Mouse (Mus musculus) forebrain, embryonic 10.5 days (tissue): Measurements from ENCODE around the gene Pacsin2. TPM values are rescaled to one million over a fixed set of nuclear protein-coding genes. Genes with fewer than 3 reads are reported as not detected.
"Not testable (repeated sequence)": the region's sequence is repeated elsewhere in the genome, so short reads cannot be mapped to it uniquely, and the experiment has no call there.

Experiments used
- DNase-seq: peaks from one replicate; pipeline ENCODE4 v3.0.0-alpha.2; 2017; ENCODE audit warnings: low spot score; ENCODE audit errors: extremely low spot score
- H3K27ac ChIP-seq: fragments of 300-500 bp; sonication (generic); 2 replicates; pipeline ENCODE4 v1.5.1; 2016; ENCODE audit warnings: mild to moderate bottlenecking
- H3K27me3 ChIP-seq: fragments of 300-500 bp; sonication (generic); 2 replicates; pipeline ENCODE4 v1.6.1; 2016; ENCODE audit warnings: mild to moderate bottlenecking; ENCODE audit not compliant: poor library complexity, severe bottlenecking
- H3K36me3 ChIP-seq: fragments of 300-500 bp; sonication (generic); replicated peaks from 2 replicates; pipeline ENCODE4 v1.6.1; 2016; ENCODE audit warnings: mild to moderate bottlenecking, moderate library complexity
- H3K4me1 ChIP-seq: fragments of 300-500 bp; sonication (generic); 2 replicates; pipeline ENCODE4 v1.6.1; 2016
- H3K4me3 ChIP-seq: fragments of 300-500 bp; sonication (generic); 2 replicates; pipeline ENCODE4 v1.5.1; 2016; ENCODE audit warnings: mild to moderate bottlenecking, moderate library complexity
- H3K9me3 ChIP-seq: fragments of 300-500 bp; sonication (generic); 2 replicates; pipeline ENCODE4 v1.6.1; 2016; ENCODE audit warnings: mild to moderate bottlenecking, moderate library complexity
- WGBS: fragments of 180-500 bp; shearing (Covaris S2); methylation state at CpG from one replicate; pipeline ENCODE4 v1.1.7; 2016; 5-methylcytosine and 5-hydroxymethylcytosine counted together
- polyA plus RNA-seq: library from polyadenylated mRNA; unstranded; fragments of >200 nt; fragmentation: Nextera tagmentation; extraction: Ambion mirVana; gene quantifications from 2 replicates; pipeline ENCODE4 v1.2.1, GENCODE M21; 2016

Gene Pacsin2
- polyA plus RNA-seq, result 55.4 and 57.8 TPM in 2 replicates

- H3K27me3 ChIP-seq, result no peaks in the 10 kb centered on the region
- no peaks in the 10 kb centered on the region; the same call in 1 of the 2 replicates for H3K36me3 ChIP-seq
- under 1% methylated on average over 87 of the region's 88 CpGs for WGBS
- peak; percentile 98 for DNase-seq
- peak within 1 kb of the TSS; percentile 87 for H3K4me3 ChIP-seq
- peak within 1 kb of the TSS; percentile 92 for H3K27ac ChIP-seq
- H3K9me3 ChIP-seq, result no peaks in the 10 kb centered on the region
- H3K4me1 ChIP-seq, result peaks cover 25% of the 10 kb centered on the region
These were observed at the start of gene Pacsin2 for GRCm38 (mm10) chr15:83464083-83464904. Pacsin2 (minus strand) TSS chr15:83464606.

DNA sequence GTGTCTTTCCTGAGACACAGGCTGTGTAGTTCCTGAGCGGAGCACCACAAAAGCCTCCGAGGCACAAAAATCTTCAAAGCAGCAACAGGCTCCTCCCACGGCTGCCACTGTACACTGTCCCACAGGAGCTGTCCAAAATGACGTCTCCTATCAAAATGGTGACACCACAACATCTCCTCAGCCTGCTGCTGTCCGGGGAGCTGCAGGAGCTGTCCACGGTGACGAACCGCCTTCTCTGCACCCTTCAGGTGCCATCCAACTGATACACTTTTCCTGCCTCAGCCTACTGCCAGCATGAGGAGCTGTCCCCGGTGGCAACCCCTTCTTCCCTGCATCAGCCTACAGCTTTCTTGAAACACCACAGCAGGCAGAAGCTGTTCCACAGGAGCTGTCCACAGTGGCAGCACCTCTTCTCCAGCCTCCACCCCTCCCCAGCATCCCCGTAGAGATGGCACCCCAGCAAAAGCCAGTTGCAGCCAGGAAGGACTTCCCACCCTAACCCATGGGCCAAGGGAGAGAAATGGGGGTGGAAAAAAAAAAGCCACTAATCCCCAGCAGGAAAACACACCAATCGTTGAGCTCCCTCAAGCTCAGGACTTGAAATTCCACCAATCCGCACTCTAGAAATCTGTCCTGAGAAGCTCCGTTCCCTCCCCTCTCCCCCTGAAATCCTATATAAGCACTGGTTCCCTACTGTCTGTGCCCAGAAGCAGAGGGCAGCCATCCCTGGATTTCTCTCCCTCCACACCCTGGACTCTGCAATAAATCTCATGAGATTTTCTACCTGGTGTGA lies 48.3 kb upstream of the Pacsin2 start:
- WGBS, result 85% methylated on average over 13 of the region's 13 CpGs
- DNase-seq, result no peak
- Histone ChIP-seq H3K9me3 (no peaks in the 10 kb centered on the region), H3K36me3 (no peaks in the 10 kb centered on the region), H3K27ac (no peak overlapping the region), H3K4me1 (peaks cover 14% of the 10 kb centered on the region), H3K27me3 (no peaks in the 10 kb centered on the region), H3K4me3 (no peak overlapping the region)

DNA sequence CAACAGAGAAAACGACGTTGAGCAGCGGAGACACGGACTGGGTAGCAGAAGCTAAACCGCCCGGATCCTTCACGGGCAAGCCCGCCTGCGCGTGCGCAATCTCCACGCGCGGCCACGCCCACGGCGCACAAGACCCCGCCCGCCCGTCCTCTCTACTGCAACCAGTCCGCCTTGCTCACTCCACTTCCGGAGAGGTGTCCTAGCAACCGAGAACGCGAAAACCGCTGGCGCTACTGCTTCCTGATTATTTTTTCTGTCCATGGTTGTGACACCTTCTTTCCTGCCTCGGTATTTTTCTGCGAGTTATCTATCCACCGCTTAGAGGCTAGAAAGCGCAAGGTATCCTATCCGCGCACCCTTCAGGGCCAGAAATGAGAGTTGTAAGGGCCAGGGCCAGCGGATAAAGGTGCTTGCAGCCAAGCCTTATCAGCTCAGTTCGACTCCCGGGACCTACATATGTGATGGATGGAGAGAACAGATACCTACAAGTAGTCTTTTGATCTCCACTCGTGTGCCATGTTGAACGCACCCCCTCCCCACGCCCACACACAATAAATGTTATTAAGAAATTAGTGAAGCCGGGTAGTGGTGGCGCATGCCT lies 46.5 kb upstream of the Pacsin2 start, which contains the start of gene Ttll1:
Ttll1 (minus strand) TSS at position 89 of the 601 bp plus-strand sequence.
- Histone ChIP-seq H3K27me3 (no peaks in the 10 kb centered on the region), H3K27ac (peak within 1 kb of the TSS; percentile 87), H3K4me3 (peak within 1 kb of the TSS; percentile 73), H3K9me3 (no peaks in the 10 kb centered on the region), H3K36me3 (no peaks in the 10 kb centered on the region), H3K4me1 (peaks cover 14% of the 10 kb centered on the region)
- WGBS, result 12% methylated on average over 41 of the region's 41 CpGs
- peak; percentile 93 for DNase-seq

DNA sequence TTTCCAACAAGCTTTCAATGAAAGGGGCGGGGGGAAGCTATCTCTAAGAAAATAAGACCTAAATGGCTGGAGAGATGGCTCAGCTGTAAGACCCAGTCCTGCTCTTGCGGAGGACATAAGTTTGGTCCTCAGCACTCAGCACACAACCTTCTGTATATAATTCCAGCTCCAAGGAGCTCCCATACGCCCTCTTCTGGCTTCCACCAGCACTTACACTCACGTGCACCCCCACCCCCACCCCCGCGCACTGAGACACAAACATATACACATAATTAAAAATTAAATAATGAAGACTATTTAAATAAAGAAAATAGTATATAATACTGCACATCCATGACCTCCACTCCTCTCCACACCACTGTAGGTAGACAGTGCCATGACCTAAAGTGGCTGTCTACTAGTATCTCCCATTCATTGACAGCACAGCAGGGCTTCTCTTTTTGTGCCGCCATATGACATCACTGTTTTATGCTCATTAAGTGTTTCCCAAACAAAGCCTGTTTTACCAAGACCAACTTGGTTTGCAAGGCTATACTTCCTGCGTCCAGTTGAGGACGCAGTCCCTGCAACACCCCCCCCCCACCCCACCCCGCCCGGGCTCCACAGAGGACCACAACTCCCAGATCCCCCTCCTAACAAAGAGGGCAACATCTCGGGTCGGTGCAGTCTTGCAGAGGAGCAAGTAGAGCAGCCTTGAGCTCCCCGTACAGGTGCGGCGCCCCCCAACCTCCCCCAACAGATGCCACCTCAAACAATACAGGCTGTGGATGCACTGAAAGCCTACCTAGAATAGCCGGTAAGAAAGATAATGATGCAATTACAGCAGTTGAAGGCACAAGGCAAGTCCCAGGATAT lies 45.8 kb upstream of the Pacsin2 start:
- Histone ChIP-seq H3K9me3 (no peaks in the 10 kb centered on the region), H3K4me1 (peaks cover 14% of the 10 kb centered on the region), H3K27me3 (no peaks in the 10 kb centered on the region), H3K36me3 (peaks cover 5% of the 10 kb centered on the region), H3K4me3 (peak overlapping the region; percentile 73), H3K27ac (peak overlapping the region; percentile 87)
- peak; percentile 25 for DNase-seq
- 25% methylated on average over 17 of the region's 17 CpGs for WGBS

- H3K4me1 ChIP-seq, H3K27ac ChIP-seq, H3K4me3 ChIP-seq, H3K9me3 ChIP-seq, DNase-seq, H3K27me3 ChIP-seq: not testable (repeated sequence)
- peaks cover 82% of the 10 kb centered on the region for H3K36me3 ChIP-seq
- 80% methylated on average over 6 of the region's 6 CpGs for WGBS
These were observed 37.1 kb upstream of the Pacsin2 start for GRCm38 (mm10) chr15:83501483-83501882.

DNA sequence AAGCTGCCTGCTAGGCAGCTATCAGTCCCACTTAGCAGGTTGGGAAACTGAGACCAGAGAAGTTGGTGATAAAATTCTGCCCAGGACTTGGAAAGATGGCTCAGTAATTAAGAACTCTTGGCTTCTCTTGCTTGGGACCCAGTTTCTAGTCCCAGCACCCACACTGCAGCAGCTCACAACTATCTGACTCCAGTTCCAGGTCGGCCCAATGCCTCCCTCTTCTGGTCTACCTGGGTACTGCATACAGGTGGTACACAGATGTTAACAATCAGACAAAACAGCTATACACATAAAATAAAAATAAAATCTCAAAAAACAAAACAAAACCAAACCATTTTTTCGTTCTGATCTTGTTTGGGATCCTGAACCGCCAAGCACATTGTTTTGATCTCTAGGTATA lies 35.9 kb upstream of the Pacsin2 start:
- Histone ChIP-seq H3K36me3 (peaks cover 91% of the 10 kb centered on the region), H3K4me3 (no peak overlapping the region), H3K27ac (no peak overlapping the region), H3K9me3 (no peaks in the 10 kb centered on the region), H3K27me3 (no peaks in the 10 kb centered on the region), H3K4me1 (no peaks in the 10 kb centered on the region)
- WGBS, result 61% methylated on average over 3 of the region's 3 CpGs
- no peak for DNase-seq

DNA sequence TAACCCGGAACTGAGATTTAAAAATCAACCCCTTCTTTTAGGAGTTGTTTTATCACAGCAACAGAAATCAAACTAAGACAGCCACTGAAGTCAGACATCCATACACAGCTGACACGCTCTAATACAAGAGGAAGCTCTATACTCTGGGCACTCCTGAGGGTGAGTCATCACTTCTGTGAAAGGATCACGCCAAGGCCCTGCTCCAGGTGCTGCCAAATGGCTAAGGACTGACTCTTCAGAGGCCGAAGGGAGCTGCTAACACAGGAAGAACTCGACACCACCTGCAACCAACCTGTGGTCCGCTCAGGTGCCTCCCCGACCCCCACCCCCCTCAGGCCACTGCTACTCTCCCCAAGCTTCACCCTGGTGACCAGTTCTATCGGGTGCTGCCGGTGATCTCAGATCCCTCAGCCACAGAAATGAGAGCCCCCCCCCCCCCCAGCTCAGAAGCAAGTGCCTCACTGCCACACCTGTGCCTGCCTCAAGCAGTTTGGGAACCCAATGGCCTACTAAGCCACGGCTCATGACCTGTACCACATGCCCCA lies 34.9 kb upstream of the Pacsin2 start:
- Histone ChIP-seq H3K27ac (no peak overlapping the region), H3K36me3 (peaks cover 91% of the 10 kb centered on the region), H3K4me3 (no peak overlapping the region), H3K27me3 (no peaks in the 10 kb centered on the region), H3K9me3 (no peaks in the 10 kb centered on the region), H3K4me1 (no peaks in the 10 kb centered on the region)
- 92% methylated on average over 10 of the region's 10 CpGs for WGBS
- no peak for DNase-seq

- H3K27me3 ChIP-seq, result no peaks in the 10 kb centered on the region
- no peak overlapping the region for H3K4me3 ChIP-seq
- WGBS, result 92% methylated on average over 6 of the region's 6 CpGs
- no peaks in the 10 kb centered on the region for H3K4me1 ChIP-seq
- DNase-seq, result no peak
- no peak overlapping the region for H3K27ac ChIP-seq
- peaks cover 92% of the 10 kb centered on the region for H3K36me3 ChIP-seq
- H3K9me3 ChIP-seq, result no peaks in the 10 kb centered on the region
These were observed 32.9 kb upstream of the Pacsin2 start for GRCm38 (mm10) chr15:83497299-83497698.

DNA sequence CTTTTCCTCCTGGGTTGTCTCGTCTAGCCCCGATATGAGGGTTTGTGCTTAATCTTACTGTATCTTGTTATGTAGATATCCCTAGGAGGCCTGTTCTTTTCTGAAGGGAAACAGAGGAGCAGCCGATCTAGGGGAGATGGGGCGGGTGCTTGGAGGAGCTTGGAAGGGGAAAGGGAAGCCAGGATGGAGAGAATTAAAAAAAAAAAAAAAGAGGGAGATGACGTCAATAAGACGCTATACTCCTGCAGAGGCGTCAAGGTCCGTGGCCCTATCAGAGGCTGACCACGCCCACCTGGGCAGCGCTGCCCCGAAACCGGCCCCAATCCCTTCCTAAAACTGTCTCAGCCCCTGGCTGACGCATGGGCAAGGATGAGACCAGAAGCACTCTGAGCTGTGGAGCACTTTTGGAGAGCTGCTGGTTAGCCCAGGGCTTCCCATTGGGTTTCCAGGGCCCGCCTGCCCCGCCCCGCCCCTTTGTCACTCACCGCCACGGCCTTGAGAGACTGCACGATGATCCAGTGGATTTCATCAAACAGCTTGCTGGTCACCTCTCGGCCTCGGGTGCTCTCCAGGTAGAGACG lies 31.5 kb upstream of the Pacsin2 start:
- peaks cover 91% of the 10 kb centered on the region for H3K36me3 ChIP-seq
- no peaks in the 10 kb centered on the region for H3K27me3 ChIP-seq
- no peak overlapping the region for H3K27ac ChIP-seq
- H3K4me1 ChIP-seq, result no peaks in the 10 kb centered on the region
- no peak for DNase-seq
- WGBS, result 64% methylated on average over 22 of the region's 22 CpGs
- no peaks in the 10 kb centered on the region for H3K9me3 ChIP-seq
- H3K4me3 ChIP-seq, result peak overlapping the region; percentile 22; the same call in 1 of the 2 replicates

- DNase-seq, result no peak
- Histone ChIP-seq H3K36me3 (peaks cover 91% of the 10 kb centered on the region), H3K27me3 (no peaks in the 10 kb centered on the region), H3K9me3 (no peaks in the 10 kb centered on the region), H3K4me1 (no peaks in the 10 kb centered on the region), H3K27ac (no peak overlapping the region), H3K4me3 (no peak overlapping the region)
- WGBS, result 91% methylated on average over 3 of the region's 3 CpGs
These were observed 30.8 kb upstream of the Pacsin2 start for GRCm38 (mm10) chr15:83495195-83495594.

- no peak overlapping the region for H3K4me3 ChIP-seq
- H3K27me3 ChIP-seq, result no peaks in the 10 kb centered on the region
- no peak for DNase-seq
- H3K27ac ChIP-seq, result no peak overlapping the region
- H3K9me3 ChIP-seq, result no peaks in the 10 kb centered on the region
- no peaks in the 10 kb centered on the region for H3K4me1 ChIP-seq
- 77% methylated on average over 6 of the region's 6 CpGs for WGBS
- H3K36me3 ChIP-seq, result peaks cover 89% of the 10 kb centered on the region
These were observed 30.1 kb upstream of the Pacsin2 start for GRCm38 (mm10) chr15:83494572-83494920.
